9 mouse cellular contexts compared by ENCODE assay signal in the genomic region with DNA sequence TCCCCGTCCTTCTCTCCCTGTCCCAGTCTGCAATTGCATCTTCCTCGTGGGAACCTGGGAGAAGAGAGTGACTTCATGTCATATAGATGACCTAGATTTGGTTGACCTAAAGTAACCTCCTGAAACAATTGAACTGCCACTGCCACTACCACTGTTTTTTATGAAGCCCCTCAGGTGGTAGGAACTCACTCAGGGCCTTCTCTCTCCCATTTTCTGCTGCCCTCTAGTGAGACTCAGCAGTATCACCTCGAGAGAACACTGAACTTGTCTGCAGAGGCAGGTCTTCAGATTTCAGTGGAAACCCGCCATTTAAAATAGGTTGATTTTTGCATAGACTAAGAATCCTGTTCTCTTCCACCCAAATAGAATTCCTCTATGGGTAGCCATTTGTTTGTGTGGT. TPM values are rescaled to one million over a fixed set of nuclear protein-coding genes. Genes with fewer than 3 reads are reported as not detected.
DNase-seq lines count a peak whose midpoint lies in the region; ATAC-seq and TF ChIP-seq lines count a peak whose summit lies in the region.
"Had no signal": no experiment of that assay in that cellular context is flagged by ENCODE, and none has a peak within 500 bp of the region (broad histone marks: within the 10 kb centered on the region; RNA-seq: fewer than 3 reads in every experiment).

No protein-coding gene starts in this region.

- peak; percentile 73 for TF ChIP-seq CTCF in kidney, postnatal 0 days (IDR thresholded peaks at IDR 0.05; ENCODE audit: low read depth)

- DNase-seq in kidney, postnatal 0 days (ENCODE audit: low spot score) = peak; percentile 69
- DNase-seq in kidney, adult 11 months = no peak
- DNase-seq in 416B (ENCODE audit: low read depth) (peak; percentile 56), ES-CJ7 (ENCODE audit: low read depth, low spot score) (peak; percentile 67)
- peak; percentile 36 for DNase-seq in limb, embryonic 14.5 days (ENCODE audit: low spot score)
- DNase-seq in right cerebral cortex, postnatal 36 days (ENCODE audit: low spot score in 2 of 2) = no peak

- no peaks in the 10 kb centered on the region for H3K4me1 ChIP-seq in kidney, postnatal 0 days (replicated peaks; ENCODE audit: insufficient read depth, low read length)
- peaks cover 13% of the 10 kb centered on the region for H3K4me1 ChIP-seq in limb, embryonic 14.5 days (ENCODE audit: control insufficient read depth, insufficient read depth, low read length)

- H3K36me3 ChIP-seq in kidney, postnatal 0 days (ENCODE audit: insufficient read depth, low read length) = no peaks in the 10 kb centered on the region
- H3K36me3 ChIP-seq in limb, embryonic 14.5 days (ENCODE audit: control insufficient read depth, insufficient read depth, low read length) = no peaks in the 10 kb centered on the region
- H3K36me3 ChIP-seq: heart, embryonic 13.5 days; liver, embryonic 15.5 days had no signal

- H3K9me3 ChIP-seq in kidney, postnatal 0 days (replicated peaks; ENCODE audit: low read length) = no peaks in the 10 kb centered on the region
- H3K9me3 ChIP-seq in limb, embryonic 14.5 days (ENCODE audit: control insufficient read depth, low read length) = no peaks in the 10 kb centered on the region
- H3K9me3 ChIP-seq: heart, embryonic 13.5 days; liver, embryonic 15.5 days had no signal

- no peak overlapping the region for H3K4me2 ChIP-seq in kidney, postnatal 0 days (ENCODE audit: low read length)
- no peak overlapping the region for H3K4me2 ChIP-seq in limb, embryonic 14.5 days (replicated peaks; ENCODE audit: low read depth, low read length, severe bottlenecking)
- H3K4me2 ChIP-seq: heart, embryonic 13.5 days; liver, embryonic 15.5 days had no signal

- peaks cover 4% of the 10 kb centered on the region; the same call in 1 of the 2 replicates for H3K27me3 ChIP-seq in kidney, postnatal 0 days (ENCODE audit: insufficient read depth, low read length)
- peaks cover 20% of the 10 kb centered on the region for H3K27me3 ChIP-seq in limb, embryonic 14.5 days (ENCODE audit: control insufficient read depth, insufficient read depth, low read length)

- no peak overlapping the region for H3K9ac ChIP-seq in kidney, postnatal 0 days (ENCODE audit: low read depth, low read length)
- H3K9ac ChIP-seq in limb, embryonic 14.5 days (ENCODE audit: low read depth, low read length, severe bottlenecking) = no peak overlapping the region
- H3K9ac ChIP-seq: heart, embryonic 13.5 days; liver, embryonic 15.5 days had no signal

- H3K27ac ChIP-seq in kidney, postnatal 0 days = no peak overlapping the region
- H3K27ac ChIP-seq in limb, embryonic 14.5 days (replicated peaks; ENCODE audit: low read depth, low read length) = no peak overlapping the region
- H3K27ac ChIP-seq: heart, embryonic 13.5 days; liver, embryonic 15.5 days had no signal

- WGBS in kidney, postnatal 0 days = 42% methylated on average over 4 of the region's 4 CpGs
- WGBS in limb, embryonic 14.5 days = 26% methylated on average over 4 of the region's 4 CpGs

- no peak for ATAC-seq in kidney, postnatal 0 days (replicated peaks; ENCODE audit: low FRiP score, low read depth)
- no peak for ATAC-seq in limb, embryonic 14.5 days (ENCODE audit: low FRiP score, low read depth)
- no peak for ATAC-seq in megakaryocyte, adult 5-6 weeks (ENCODE audit: poor library complexity, severe bottlenecking)

- TF ChIP-seq POLR2A in limb, embryonic 14.5 days (IDR thresholded peaks at IDR 0.05; ENCODE audit: borderline replicate concordance, extremely low read depth, insufficient read depth, insufficient read length) = no peak

- no peak overlapping the region for H3K4me3 ChIP-seq in kidney, postnatal 0 days (replicated peaks; ENCODE audit: low read depth, low read length)
- H3K4me3 ChIP-seq in limb, embryonic 14.5 days (replicated peaks; ENCODE audit: low read length) = no peak overlapping the region
- H3K4me3 ChIP-seq: heart, embryonic 13.5 days; liver, embryonic 15.5 days had no signal

RNA-seq across cellular contexts. Expression of a gene that starts 10.9 kb away (rescaled TPM):
- 0.31 and 0.64 TPM in 2 replicates for polyA plus RNA-seq in kidney, postnatal 0 days (2015; fragmentation: Nextera tagmentation; extraction: Ambion mirVana)
- 3.3 and 3.5 TPM in 2 replicates for polyA plus RNA-seq in limb, embryonic 14.5 days (2012; rRNA removed)
- 4.5 and 5.7 TPM in 2 replicates for polyA plus RNA-seq in limb, embryonic 14.5 days (2014; fragmentation: Nextera tagmentation; extraction: Ambion mirVana)
- total RNA-seq in megakaryocyte, adult 5-6 weeks (2015) = 9.2 and 10.5 TPM in 2 replicates
- total RNA-seq in megakaryocyte, adult 5-6 weeks (2017) = 8.3 and 9.7 TPM in 2 replicates

RNA-seq across cellular contexts. Expression of a gene that starts 55.4 kb away (rescaled TPM):
- 0.46 and 0.80 TPM in 2 replicates for polyA plus RNA-seq in kidney, postnatal 0 days (2015; fragmentation: Nextera tagmentation; extraction: Ambion mirVana)
- 7.4 and 9.4 TPM in 2 replicates for polyA plus RNA-seq in limb, embryonic 14.5 days (2012; rRNA removed)
- polyA plus RNA-seq in limb, embryonic 14.5 days (2014; fragmentation: Nextera tagmentation; extraction: Ambion mirVana) = 0.57 and 1.1 TPM in 2 replicates
- 1.1 and 1.4 TPM in 2 replicates for total RNA-seq in megakaryocyte, adult 5-6 weeks (2015)
- 3.9 and 5.0 TPM in 2 replicates for total RNA-seq in megakaryocyte, adult 5-6 weeks (2017)
- polyA plus RNA-seq: liver, embryonic 15.5 days had no signal

Comparison
In these comparisons a context has a peak if more than half of its experiments do, and no peak if none do; other contexts are left out.
1. DNase-seq: peak in kidney, postnatal 0 days (single experiment), 416B (single experiment), ES-CJ7 (single experiment) and limb, embryonic 14.5 days (single experiment); none in kidney, adult 11 months (single experiment) and right cerebral cortex, postnatal 36 days (0 of 2).